Comparison of ENCODE assay signal across 15 mouse cellular contexts in genomic region chr1:118633415-118633980, GRCm38 (mm10). TPM values are rescaled to one million over a fixed set of nuclear protein-coding genes. Genes with fewer than 3 reads are reported as not detected.
"Had no signal": no experiment of that assay in that cellular context is flagged by ENCODE, and none has a peak within 500 bp of the region (broad histone marks: within the 10 kb centered on the region; RNA-seq: fewer than 3 reads in every experiment).

No protein-coding gene starts in this region.

- DNase-seq: kidney, adult 11 months; kidney, postnatal 14 days; lung, adult 2 months; lung, postnatal 4 days; right cerebral cortex, postnatal 14 days; thymus, adult 18-20 months; thymus, postnatal 14 days had no signal

- H3K27ac ChIP-seq: left cerebral cortex, adult 2 months; limb, embryonic 10.5 days; liver, embryonic 15.5 days; midbrain, embryonic 15.5 days; neural tube, embryonic 13.5 days had no signal

- H3K4me1 ChIP-seq: liver, embryonic 15.5 days; megakaryocyte, embryonic 14.5 days; neural tube, embryonic 13.5 days had no signal

- ATAC-seq: lung, postnatal 0 days; midbrain, embryonic 15.5 days had no signal

- H3K9me3 ChIP-seq: limb, embryonic 10.5 days; liver, embryonic 15.5 days; megakaryocyte, embryonic 14.5 days; midbrain, embryonic 15.5 days; neural tube, embryonic 13.5 days had no signal

- H3K36me3 ChIP-seq: limb, embryonic 10.5 days; liver, embryonic 15.5 days; midbrain, embryonic 15.5 days; neural tube, embryonic 13.5 days had no signal

- H3K4me3 ChIP-seq: left cerebral cortex, adult 2 months; limb, embryonic 10.5 days; liver, embryonic 15.5 days; megakaryocyte, embryonic 14.5 days; midbrain, embryonic 15.5 days; neural tube, embryonic 13.5 days had no signal

RNA-seq across cellular contexts. Expression of gene Tfcp2l1, which starts 5.8 kb away (rescaled TPM):
- total RNA-seq: monocyte, adult 5-6 weeks had no signal
